Mouse (Mus musculus): ENCODE results near the gene Ptbp1. TPM values are rescaled to one million over a fixed set of nuclear protein-coding genes. Genes with fewer than 3 reads are reported as not detected.
A peak's percentile ranks its signal among the peaks of the same experiment; 100 is the strongest.

The Ptbp1 gene
- polyA plus RNA-seq, 1 experiment, result 695 TPM

DNA sequence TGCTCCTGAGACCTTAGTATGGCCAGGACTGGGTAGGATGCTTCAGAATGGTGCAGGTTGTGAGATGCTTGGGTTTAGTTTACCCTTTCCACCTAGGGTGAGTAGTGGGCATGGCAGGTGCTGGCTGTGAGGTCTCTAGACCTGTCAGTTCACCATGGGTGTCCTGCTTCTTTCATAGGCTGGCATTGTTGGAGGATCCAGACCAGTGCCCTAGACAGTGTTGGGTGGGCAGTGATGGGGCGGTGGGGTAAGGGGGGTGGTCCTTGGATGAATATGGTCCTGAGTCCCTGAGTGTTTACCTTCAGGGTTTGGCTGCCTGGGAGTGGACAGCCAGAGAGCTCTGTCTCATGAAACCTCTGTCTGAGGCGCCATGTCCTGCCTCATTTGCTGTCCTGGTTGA, 3.7 kb downstream of the Ptbp1 start:
- Histone ChIP-seq H3K27ac (ENCODE audit: insufficient read depth, low read length) (0 out of 2 replicates have a peak overlapping the region, but pooled peaks have one; percentile 9), H3K9me3 (replicated peaks; ENCODE audit: control insufficient read depth, insufficient read depth, low read length, poor library complexity, severe bottlenecking) (no peaks in the 10 kb centered on the region), H3K4me1 (ENCODE audit: control insufficient read depth, insufficient read depth, low read length) (peaks cover 5% of the 10 kb centered on the region), H3K27me3 (ENCODE audit: control insufficient read depth, insufficient read depth, low read length, poor library complexity, severe bottlenecking) (no peaks in the 10 kb centered on the region), H3K4me3 (ENCODE audit: low read depth, low read length) (no peak overlapping the region), H3K36me3 (ENCODE audit: control insufficient read depth, insufficient read depth, low read length, poor library complexity, severe bottlenecking) (peaks cover 62% of the 10 kb centered on the region), H3K9ac (ENCODE audit: low read depth, poor library complexity, severe bottlenecking) (peak overlapping the region; percentile 93; the same call in 1 of the 2 replicates)
- TF ChIP-seq CTCF (IDR thresholded peaks at IDR 0.05; ENCODE audit: low read depth, low read length) (no peak), POLR2A (IDR thresholded peaks at IDR 0.05; ENCODE audit: insufficient read depth, low read length) (no peak), EP300 (IDR thresholded peaks at IDR 0.05; ENCODE audit: insufficient read depth, low read depth, low read length) (no peak)

DNA sequence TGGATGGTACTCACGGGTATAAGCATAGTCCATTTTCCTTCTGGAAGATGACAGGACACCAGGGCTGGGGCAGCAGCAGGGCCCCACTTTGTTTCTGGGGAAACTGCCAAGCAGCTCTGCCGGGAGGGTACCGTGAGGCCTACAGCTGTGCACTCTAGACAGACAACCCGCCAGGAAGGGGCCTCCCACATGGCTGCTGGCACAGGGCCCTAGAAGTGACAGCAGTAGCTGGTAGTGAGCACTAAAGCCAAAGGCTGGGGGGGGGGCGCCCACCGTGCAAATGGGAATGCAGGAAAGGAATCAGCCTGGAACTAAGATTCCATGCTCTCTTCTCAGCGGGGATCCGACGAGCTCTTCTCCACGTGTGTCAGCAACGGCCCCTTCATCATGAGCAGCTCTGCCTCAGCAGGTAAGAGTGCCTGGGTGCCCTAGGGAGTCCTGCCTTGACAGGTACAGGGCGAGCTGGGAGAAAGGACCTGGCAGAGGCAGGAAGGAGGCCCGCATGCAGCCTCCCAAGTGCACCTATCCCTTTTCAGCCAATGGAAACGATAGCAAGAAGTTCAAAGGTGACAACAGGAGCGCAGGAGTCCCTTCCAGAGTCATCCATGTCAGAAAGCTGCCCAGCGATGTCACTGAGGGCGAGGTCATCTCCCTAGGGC, 4.3 kb downstream of the Ptbp1 start:
- Histone ChIP-seq H3K9me3 (replicated peaks; ENCODE audit: control insufficient read depth, insufficient read depth, low read length, poor library complexity, severe bottlenecking) (no peaks in the 10 kb centered on the region), H3K4me1 (ENCODE audit: control insufficient read depth, insufficient read depth, low read length) (peaks cover 5% of the 10 kb centered on the region), H3K4me3 (ENCODE audit: low read depth, low read length) (no peak overlapping the region), H3K27ac (ENCODE audit: insufficient read depth, low read length) (no peak overlapping the region), H3K9ac (ENCODE audit: low read depth, poor library complexity, severe bottlenecking) (no peak overlapping the region), H3K36me3 (ENCODE audit: control insufficient read depth, insufficient read depth, low read length, poor library complexity, severe bottlenecking) (peaks cover 65% of the 10 kb centered on the region), H3K27me3 (ENCODE audit: control insufficient read depth, insufficient read depth, low read length, poor library complexity, severe bottlenecking) (no peaks in the 10 kb centered on the region)
- TF ChIP-seq POLR2A (IDR thresholded peaks at IDR 0.05; ENCODE audit: insufficient read depth, low read length), result no peak
- TF ChIP-seq CTCF (IDR thresholded peaks at IDR 0.05; ENCODE audit: low read depth, low read length), result no peak
- no peak for TF ChIP-seq EP300 (IDR thresholded peaks at IDR 0.05; ENCODE audit: insufficient read depth, low read depth, low read length)

DNA sequence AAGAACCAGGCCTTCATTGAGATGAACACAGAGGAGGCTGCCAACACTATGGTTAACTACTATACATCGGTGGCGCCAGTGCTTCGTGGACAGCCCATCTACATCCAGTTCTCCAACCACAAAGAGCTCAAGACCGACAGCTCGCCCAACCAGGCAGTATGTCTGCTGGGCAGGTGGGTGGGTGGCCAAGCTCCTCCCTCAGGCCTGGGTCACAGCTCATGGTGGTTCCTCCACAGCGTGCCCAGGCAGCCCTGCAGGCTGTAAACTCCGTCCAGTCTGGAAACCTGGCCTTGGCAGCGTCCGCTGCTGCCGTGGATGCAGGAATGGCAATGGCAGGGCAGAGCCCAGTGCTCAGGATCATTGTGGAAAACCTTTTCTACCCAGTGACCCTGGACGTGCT, 4.9 kb downstream of the Ptbp1 start:
- Histone ChIP-seq H3K9me3 (replicated peaks; ENCODE audit: control insufficient read depth, insufficient read depth, low read length, poor library complexity, severe bottlenecking) (no peaks in the 10 kb centered on the region), H3K4me1 (ENCODE audit: control insufficient read depth, insufficient read depth, low read length) (peaks cover 5% of the 10 kb centered on the region), H3K27me3 (ENCODE audit: control insufficient read depth, insufficient read depth, low read length, poor library complexity, severe bottlenecking) (no peaks in the 10 kb centered on the region), H3K9ac (ENCODE audit: low read depth, poor library complexity, severe bottlenecking) (no peak overlapping the region), H3K4me3 (ENCODE audit: low read depth, low read length) (no peak overlapping the region), H3K36me3 (ENCODE audit: control insufficient read depth, insufficient read depth, low read length, poor library complexity, severe bottlenecking) (peaks cover 65% of the 10 kb centered on the region), H3K27ac (ENCODE audit: insufficient read depth, low read length) (no peak overlapping the region)
- TF ChIP-seq EP300 (IDR thresholded peaks at IDR 0.05; ENCODE audit: insufficient read depth, low read depth, low read length) (no peak), POLR2A (IDR thresholded peaks at IDR 0.05; ENCODE audit: insufficient read depth, low read length) (no peak), CTCF (IDR thresholded peaks at IDR 0.05; ENCODE audit: low read depth, low read length) (no peak)

DNA sequence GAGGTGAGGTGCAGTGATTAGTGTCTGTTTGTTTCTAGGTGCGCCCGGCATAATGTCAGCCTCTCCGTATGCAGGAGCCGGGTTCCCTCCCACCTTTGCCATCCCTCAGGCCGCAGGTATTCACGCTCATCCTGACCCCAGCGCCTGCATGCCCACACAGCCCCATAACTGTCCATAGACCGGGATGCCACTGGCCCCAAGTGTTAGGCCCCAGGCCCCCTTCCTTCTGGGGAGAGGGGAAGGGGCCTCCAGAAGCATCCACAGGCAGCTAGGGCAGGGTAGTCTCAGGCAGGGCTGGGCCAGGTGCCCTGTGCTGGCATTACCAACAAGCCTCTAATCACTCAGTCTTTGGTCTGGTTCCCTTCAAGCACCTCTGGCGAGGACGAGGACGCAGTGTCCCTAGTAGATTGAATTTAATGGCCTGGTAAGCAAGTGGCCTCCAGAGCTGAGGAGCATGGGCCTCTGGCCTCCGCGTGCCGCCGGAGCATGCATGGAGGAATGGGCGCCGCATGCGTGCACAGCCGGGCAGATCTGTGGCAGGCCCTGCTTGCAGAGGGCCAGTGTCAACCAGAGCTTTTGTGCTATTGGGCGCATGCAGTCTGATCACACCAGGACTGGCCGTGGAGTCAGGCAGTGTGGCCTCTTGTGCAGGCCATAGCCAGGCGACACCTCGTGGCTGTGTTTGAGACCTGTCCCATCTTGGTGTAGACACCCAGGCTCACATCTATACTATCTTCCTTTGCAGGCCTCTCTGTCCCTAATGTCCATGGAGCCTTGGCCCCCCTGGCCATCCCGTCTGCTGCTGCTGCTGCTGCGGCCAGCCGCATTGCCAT, 6.1 kb downstream of the Ptbp1 start:
- Histone ChIP-seq H3K9ac (ENCODE audit: low read depth, poor library complexity, severe bottlenecking) (no peak overlapping the region), H3K9me3 (replicated peaks; ENCODE audit: control insufficient read depth, insufficient read depth, low read length, poor library complexity, severe bottlenecking) (no peaks in the 10 kb centered on the region), H3K4me3 (ENCODE audit: low read depth, low read length) (no peak overlapping the region), H3K27ac (ENCODE audit: insufficient read depth, low read length) (no peak overlapping the region), H3K27me3 (ENCODE audit: control insufficient read depth, insufficient read depth, low read length, poor library complexity, severe bottlenecking) (no peaks in the 10 kb centered on the region), H3K36me3 (ENCODE audit: control insufficient read depth, insufficient read depth, low read length, poor library complexity, severe bottlenecking) (peaks cover 65% of the 10 kb centered on the region), H3K4me1 (ENCODE audit: control insufficient read depth, insufficient read depth, low read length) (peaks cover 5% of the 10 kb centered on the region)
- TF ChIP-seq POLR2A (IDR thresholded peaks at IDR 0.05; ENCODE audit: insufficient read depth, low read length) (no peak), CTCF (IDR thresholded peaks at IDR 0.05; ENCODE audit: low read depth, low read length) (no peak), EP300 (IDR thresholded peaks at IDR 0.05; ENCODE audit: insufficient read depth, low read depth, low read length) (no peak)

DNA sequence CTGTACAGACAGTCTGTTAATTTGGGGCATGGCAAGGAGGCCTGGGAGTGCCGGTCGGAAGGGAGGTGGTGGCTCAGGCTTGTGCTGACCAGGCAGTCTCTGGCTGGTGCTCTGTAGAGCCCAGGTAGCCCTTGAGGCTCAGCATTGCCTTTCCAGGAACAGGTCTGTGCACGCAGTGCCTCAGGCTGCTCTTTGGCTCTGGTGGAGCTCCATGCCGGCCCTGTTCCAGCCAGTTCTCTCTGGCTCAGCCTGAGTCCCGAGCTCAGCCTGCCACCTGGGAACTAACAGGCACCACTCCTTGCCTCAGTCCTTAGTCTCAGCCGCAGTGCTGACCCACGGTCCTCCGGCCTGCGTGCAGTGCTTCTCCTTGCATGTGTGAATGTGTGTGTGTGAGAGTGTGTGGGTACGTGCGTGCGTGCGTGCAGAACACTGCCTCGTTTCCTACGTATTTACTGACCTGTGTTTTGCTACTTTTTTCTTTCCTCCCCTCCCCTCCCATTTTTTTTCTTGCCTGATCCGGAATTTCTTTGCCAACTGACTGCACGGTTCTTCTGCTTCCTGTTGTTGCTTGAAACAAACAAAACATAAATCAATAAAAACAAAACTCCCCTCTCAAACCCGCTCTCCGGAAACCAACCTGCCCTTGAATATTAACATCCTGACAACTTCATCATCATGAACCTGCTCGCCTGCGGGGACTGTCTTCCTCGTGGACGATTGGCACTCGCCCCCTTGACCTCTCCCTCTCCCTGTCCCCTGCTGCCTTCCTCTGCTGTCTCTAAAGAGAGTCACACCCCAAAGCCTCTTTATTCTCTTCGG, 7.2 kb downstream of the Ptbp1 start:
- H3K9ac ChIP-seq (ENCODE audit: low read depth, poor library complexity, severe bottlenecking), result no peak overlapping the region
- H3K4me3 ChIP-seq (ENCODE audit: low read depth, low read length), result no peak overlapping the region
- no peaks in the 10 kb centered on the region for H3K9me3 ChIP-seq (replicated peaks; ENCODE audit: control insufficient read depth, insufficient read depth, low read length, poor library complexity, severe bottlenecking)
- H3K36me3 ChIP-seq (ENCODE audit: control insufficient read depth, insufficient read depth, low read length, poor library complexity, severe bottlenecking), result peaks cover 62% of the 10 kb centered on the region
- H3K4me1 ChIP-seq (ENCODE audit: control insufficient read depth, insufficient read depth, low read length), result peaks cover 5% of the 10 kb centered on the region
- no peak overlapping the region for H3K27ac ChIP-seq (ENCODE audit: insufficient read depth, low read length)
- H3K27me3 ChIP-seq (ENCODE audit: control insufficient read depth, insufficient read depth, low read length, poor library complexity, severe bottlenecking), result no peaks in the 10 kb centered on the region
- TF ChIP-seq CTCF (IDR thresholded peaks at IDR 0.05; ENCODE audit: low read depth, low read length) (no peak), EP300 (IDR thresholded peaks at IDR 0.05; ENCODE audit: insufficient read depth, low read depth, low read length) (no peak), POLR2A (IDR thresholded peaks at IDR 0.05; ENCODE audit: insufficient read depth, low read length) (no peak)
